ENCODE assay signal across 22 mouse cellular contexts in genomic region chr5:39636090-39636489, GRCm38 (mm10).
DNase-seq lines count a peak whose midpoint lies in the region; ATAC-seq and TF ChIP-seq lines count a peak whose summit lies in the region.
"Had no signal": no experiment of that assay in that cellular context is flagged by ENCODE, and none has a peak within 500 bp of the region (broad histone marks: within the 10 kb centered on the region; RNA-seq: fewer than 3 reads in every experiment).

No protein-coding gene starts in this region.

- TF ChIP-seq CTCF in cerebellum, adult 2 months (IDR thresholded peaks at IDR 0.05; ENCODE audit: borderline replicate concordance, insufficient read depth, low read depth, low read length) = no peak

- DNase-seq in cerebellum, adult 2 months = peak in 1 of 2 experiments; percentile 6
- no peak for DNase-seq in cerebellum, adult 11-12 months
- peak; percentile 54 for DNase-seq in midbrain, embryonic 11.5 days (ENCODE audit: low spot score, missing footprints)
- no peak for DNase-seq in midbrain, embryonic 10.5 days (ENCODE audit: low spot score)
- peak; percentile 41 for DNase-seq in splenic B cell, adult 2 months (ENCODE audit: low read depth, low spot score)
- no peak for DNase-seq in right cerebral cortex, adult 18-20 months
- DNase-seq: adrenal gland, adult 2 months; adrenal gland, postnatal 10 days; adrenal gland, postnatal 25 days; cerebellum, adult 11 months; cerebellum, adult 8-10 months; cerebellum, postnatal 14 days; cerebellum, postnatal 36 days; embryo, embryonic 11 days had no signal

- no peak overlapping the region for H3K4me2 ChIP-seq in midbrain, embryonic 11.5 days
- H3K4me2 ChIP-seq: embryonic facial prominence, embryonic 13.5 days; embryonic facial prominence, embryonic 15.5 days; forebrain, embryonic 12.5 days had no signal

- H3K9ac ChIP-seq in midbrain, embryonic 11.5 days (ENCODE audit: low read length) = no peak overlapping the region
- H3K9ac ChIP-seq: embryonic facial prominence, embryonic 13.5 days; embryonic facial prominence, embryonic 15.5 days; forebrain, embryonic 12.5 days had no signal

- 35% methylated on average over 3 of the region's 3 CpGs for WGBS in cerebellum, adult 2 months
- 86% methylated on average over 3 of the region's 3 CpGs for WGBS in midbrain, embryonic 11.5 days
- 88% methylated on average over 3 of the region's 3 CpGs for WGBS in midbrain, embryonic 10.5 days

- H3K36me3 ChIP-seq in midbrain, embryonic 11.5 days (ENCODE audit: control insufficient read depth, insufficient read depth, low read length) = no peaks in the 10 kb centered on the region
- H3K36me3 ChIP-seq in midbrain, embryonic 10.5 days = no peaks in the 10 kb centered on the region
- H3K36me3 ChIP-seq in splenic B cell, adult 2 months (ENCODE audit: control insufficient read depth, insufficient read depth, low read length, poor library complexity, severe bottlenecking) = no peaks in the 10 kb centered on the region
- H3K36me3 ChIP-seq: embryonic facial prominence, embryonic 13.5 days; embryonic facial prominence, embryonic 15.5 days; forebrain, embryonic 10.5 days; forebrain, embryonic 12.5 days had no signal

- H3K4me1 ChIP-seq in cerebellum, adult 2 months (ENCODE audit: control insufficient read depth, insufficient read depth, low read length) = peaks cover 34% of the 10 kb centered on the region
- no peaks in the 10 kb centered on the region for H3K4me1 ChIP-seq in midbrain, embryonic 11.5 days (ENCODE audit: control insufficient read depth, insufficient read depth, low read length)
- H3K4me1 ChIP-seq in midbrain, embryonic 10.5 days = no peaks in the 10 kb centered on the region
- H3K4me1 ChIP-seq: embryonic facial prominence, embryonic 13.5 days; embryonic facial prominence, embryonic 15.5 days; forebrain, embryonic 10.5 days; forebrain, embryonic 12.5 days had no signal

- H3K9me3 ChIP-seq in midbrain, embryonic 11.5 days (ENCODE audit: control insufficient read depth, low read length) = no peaks in the 10 kb centered on the region
- no peaks in the 10 kb centered on the region for H3K9me3 ChIP-seq in midbrain, embryonic 10.5 days (replicated peaks)
- H3K9me3 ChIP-seq: embryonic facial prominence, embryonic 13.5 days; embryonic facial prominence, embryonic 15.5 days; forebrain, embryonic 10.5 days; forebrain, embryonic 12.5 days had no signal

- no peaks in the 10 kb centered on the region for H3K27me3 ChIP-seq in cerebellum, adult 2 months (ENCODE audit: control insufficient read depth, insufficient read depth, low read length)
- H3K27me3 ChIP-seq in midbrain, embryonic 11.5 days (ENCODE audit: control insufficient read depth, insufficient read depth, low read length) = no peaks in the 10 kb centered on the region
- H3K27me3 ChIP-seq in midbrain, embryonic 10.5 days (ENCODE audit: low read depth, poor library complexity, severe bottlenecking) = peaks cover 7% of the 10 kb centered on the region
- no peaks in the 10 kb centered on the region for H3K27me3 ChIP-seq in splenic B cell, adult 2 months (ENCODE audit: control insufficient read depth, insufficient read depth, low read length, poor library complexity, severe bottlenecking)
- H3K27me3 ChIP-seq: embryonic facial prominence, embryonic 13.5 days; embryonic facial prominence, embryonic 15.5 days; forebrain, embryonic 12.5 days had no signal

- peak overlapping the region; percentile 1 for H3K4me3 ChIP-seq in cerebellum, adult 2 months (replicated peaks; ENCODE audit: insufficient read depth, low read depth, low read length)
- H3K4me3 ChIP-seq in midbrain, embryonic 11.5 days (ENCODE audit: low read depth, low read length) = no peak overlapping the region
- no peak overlapping the region for H3K4me3 ChIP-seq in midbrain, embryonic 10.5 days
- H3K4me3 ChIP-seq: embryonic facial prominence, embryonic 13.5 days; embryonic facial prominence, embryonic 15.5 days; erythroblast, embryonic 14.5 days; forebrain, embryonic 10.5 days; forebrain, embryonic 12.5 days had no signal

- no peak for ATAC-seq in midbrain, embryonic 11.5 days (ENCODE audit: low FRiP score)
- ATAC-seq: CD4-positive, CD25-positive, alpha-beta regulatory T cell, adult 4 months; forebrain, embryonic 14.5 days; forebrain, embryonic 16.5 days had no signal

- TF ChIP-seq POLR2A in cerebellum, adult 2 months (IDR thresholded peaks at IDR 0.05; ENCODE audit: borderline replicate concordance, insufficient read depth, low read length) = no peak

- H3K27ac ChIP-seq in cerebellum, adult 2 months (ENCODE audit: insufficient read depth, low read length) = no peak overlapping the region
- no peak overlapping the region for H3K27ac ChIP-seq in midbrain, embryonic 11.5 days (ENCODE audit: low read depth, low read length)
- no peak overlapping the region for H3K27ac ChIP-seq in midbrain, embryonic 10.5 days (replicated peaks)
- H3K27ac ChIP-seq: embryonic facial prominence, embryonic 13.5 days; embryonic facial prominence, embryonic 15.5 days; forebrain, embryonic 10.5 days; forebrain, embryonic 12.5 days had no signal

Comparison
In these comparisons a context has a peak if more than half of its experiments do, and no peak if none do; other contexts are left out.
1. DNase-seq: peak in midbrain, embryonic 11.5 days (single experiment) and splenic B cell, adult 2 months (single experiment); none in cerebellum, adult 11-12 months (single experiment), midbrain, embryonic 10.5 days (single experiment) and right cerebral cortex, adult 18-20 months (single experiment).